Mouse (Mus musculus): Measurements from ENCODE around the gene Rnf186. TPM values are rescaled to one million over a fixed set of nuclear protein-coding genes. Genes with fewer than 3 reads are reported as not detected.

Rnf186 gene
- polyA plus RNA-seq, 1 experiment from 2014 or later = not detected

- no peaks in the 10 kb centered on the region for H3K27me3 ChIP-seq (ENCODE audit: control insufficient read depth, insufficient read depth, low read length)
- no peaks in the 10 kb centered on the region for H3K4me1 ChIP-seq (ENCODE audit: control insufficient read depth, insufficient read depth, low read length)
- H3K4me3 ChIP-seq (ENCODE audit: low read depth, low read length) = no peak overlapping the region
- H3K27ac ChIP-seq (ENCODE audit: low read depth, low read length) = no peak overlapping the region
- H3K36me3 ChIP-seq (ENCODE audit: control insufficient read depth, insufficient read depth, low read length) = no peaks in the 10 kb centered on the region
- no peaks in the 10 kb centered on the region for H3K9me3 ChIP-seq (ENCODE audit: control insufficient read depth, low read length)
- WGBS = 76% methylated on average over 5 of the region's 5 CpGs
- H3K9ac ChIP-seq (ENCODE audit: low read length) = no peak overlapping the region
- ATAC-seq (ENCODE audit: low FRiP score) = no peak
- no peak for DNase-seq (ENCODE audit: low spot score, missing footprints)
- no peak overlapping the region for H3K4me2 ChIP-seq
Measured at GRCm38 (mm10) chr4:138996410-138996809, 29.5 kb downstream of the Rnf186 start.

- ATAC-seq (ENCODE audit: low FRiP score) = no peak
- 88% methylated on average over 4 of the region's 4 CpGs for WGBS
- H3K9ac ChIP-seq (ENCODE audit: low read length) = no peak overlapping the region
- H3K27me3 ChIP-seq (ENCODE audit: control insufficient read depth, insufficient read depth, low read length) = no peaks in the 10 kb centered on the region
- H3K27ac ChIP-seq (ENCODE audit: low read depth, low read length) = no peak overlapping the region
- no peak overlapping the region for H3K4me2 ChIP-seq
- DNase-seq (ENCODE audit: low spot score, missing footprints) = no peak
- H3K36me3 ChIP-seq (ENCODE audit: control insufficient read depth, insufficient read depth, low read length) = no peaks in the 10 kb centered on the region
- H3K4me1 ChIP-seq (ENCODE audit: control insufficient read depth, insufficient read depth, low read length) = no peaks in the 10 kb centered on the region
- H3K9me3 ChIP-seq (ENCODE audit: control insufficient read depth, low read length) = no peaks in the 10 kb centered on the region
- H3K4me3 ChIP-seq (ENCODE audit: low read depth, low read length) = no peak overlapping the region
Measured at GRCm38 (mm10) chr4:138997121-138997520, 30.2 kb downstream of the Rnf186 start.

DNA sequence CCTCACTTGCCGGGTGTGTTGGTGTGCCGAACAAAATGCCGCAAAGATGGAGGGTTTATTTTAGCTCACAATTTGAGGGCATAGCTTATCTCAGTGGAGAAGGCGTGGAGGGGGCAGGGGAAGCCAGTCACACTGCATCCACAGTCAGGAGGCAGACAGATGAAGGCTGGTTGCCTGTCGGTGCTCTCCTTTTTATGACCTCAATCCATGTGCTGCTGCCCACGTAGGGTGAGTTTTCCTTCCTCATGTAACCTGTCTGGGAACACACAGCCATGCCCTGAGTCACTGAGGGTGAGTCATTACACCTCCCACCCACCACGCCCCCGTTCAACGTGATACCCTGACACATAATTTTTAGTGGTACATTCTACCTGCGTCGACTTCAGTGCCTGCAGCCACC, 31.7 kb downstream of the Rnf186 start:
- Histone ChIP-seq H3K9ac (ENCODE audit: low read length) (no peak overlapping the region), H3K4me3 (ENCODE audit: low read depth, low read length) (no peak overlapping the region), H3K9me3 (ENCODE audit: control insufficient read depth, low read length) (no peaks in the 10 kb centered on the region), H3K36me3 (ENCODE audit: control insufficient read depth, insufficient read depth, low read length) (no peaks in the 10 kb centered on the region), H3K4me1 (ENCODE audit: control insufficient read depth, insufficient read depth, low read length) (no peaks in the 10 kb centered on the region), H3K4me2 (no peak overlapping the region), H3K27me3 (ENCODE audit: control insufficient read depth, insufficient read depth, low read length) (no peaks in the 10 kb centered on the region), H3K27ac (ENCODE audit: low read depth, low read length) (no peak overlapping the region)
- no peak for ATAC-seq (ENCODE audit: low FRiP score)
- 88% methylated on average over 11 of the region's 11 CpGs for WGBS
- no peak for DNase-seq (ENCODE audit: low spot score, missing footprints)

GRCm38 (mm10) chr4:139001026-139001425, 34.1 kb downstream of the Rnf186 start:
- no peak overlapping the region for H3K9ac ChIP-seq (ENCODE audit: low read length)
- 54% methylated on average over 2 of the region's 2 CpGs for WGBS
- no peaks in the 10 kb centered on the region for H3K9me3 ChIP-seq (ENCODE audit: control insufficient read depth, low read length)
- no peak overlapping the region for H3K27ac ChIP-seq (ENCODE audit: low read depth, low read length)
- no peak overlapping the region for H3K4me3 ChIP-seq (ENCODE audit: low read depth, low read length)
- no peak overlapping the region for H3K4me2 ChIP-seq
- no peaks in the 10 kb centered on the region for H3K4me1 ChIP-seq (ENCODE audit: control insufficient read depth, insufficient read depth, low read length)
- ATAC-seq (ENCODE audit: low FRiP score) (no peak), DNase-seq (ENCODE audit: low spot score, missing footprints) (peak; percentile 69)
- no peaks in the 10 kb centered on the region for H3K27me3 ChIP-seq (ENCODE audit: control insufficient read depth, insufficient read depth, low read length)
- H3K36me3 ChIP-seq (ENCODE audit: control insufficient read depth, insufficient read depth, low read length) = no peaks in the 10 kb centered on the region

GRCm38 (mm10) chr4:139001433-139001832, 34.5 kb downstream of the Rnf186 start:
- 33% methylated on average over 6 of the region's 6 CpGs for WGBS
- no peak overlapping the region for H3K4me2 ChIP-seq
- H3K4me3 ChIP-seq (ENCODE audit: low read depth, low read length) = no peak overlapping the region
- H3K4me1 ChIP-seq (ENCODE audit: control insufficient read depth, insufficient read depth, low read length) = no peaks in the 10 kb centered on the region
- H3K9me3 ChIP-seq (ENCODE audit: control insufficient read depth, low read length) = no peaks in the 10 kb centered on the region
- ATAC-seq (ENCODE audit: low FRiP score) (no peak), DNase-seq (ENCODE audit: low spot score, missing footprints) (no peak)
- H3K27ac ChIP-seq (ENCODE audit: low read depth, low read length) = no peak overlapping the region
- H3K27me3 ChIP-seq (ENCODE audit: control insufficient read depth, insufficient read depth, low read length) = no peaks in the 10 kb centered on the region
- H3K9ac ChIP-seq (ENCODE audit: low read length) = no peak overlapping the region
- H3K36me3 ChIP-seq (ENCODE audit: control insufficient read depth, insufficient read depth, low read length) = no peaks in the 10 kb centered on the region

- Histone ChIP-seq H3K4me2 (no peak overlapping the region), H3K4me3 (ENCODE audit: low read depth, low read length) (no peak overlapping the region), H3K9me3 (ENCODE audit: control insufficient read depth, low read length) (no peaks in the 10 kb centered on the region), H3K9ac (ENCODE audit: low read length) (no peak overlapping the region), H3K27me3 (ENCODE audit: control insufficient read depth, insufficient read depth, low read length) (no peaks in the 10 kb centered on the region; the same call in 1 of the 2 replicates), H3K4me1 (ENCODE audit: control insufficient read depth, insufficient read depth, low read length) (no peaks in the 10 kb centered on the region), H3K36me3 (ENCODE audit: control insufficient read depth, insufficient read depth, low read length) (no peaks in the 10 kb centered on the region), H3K27ac (ENCODE audit: low read depth, low read length) (no peak overlapping the region)
- no peak for DNase-seq (ENCODE audit: low spot score, missing footprints)
- no peak for ATAC-seq (ENCODE audit: low FRiP score)
- 63% methylated on average over 8 of the region's 8 CpGs for WGBS
Measured at GRCm38 (mm10) chr4:139004067-139004466, 37.2 kb downstream of the Rnf186 start.

DNA sequence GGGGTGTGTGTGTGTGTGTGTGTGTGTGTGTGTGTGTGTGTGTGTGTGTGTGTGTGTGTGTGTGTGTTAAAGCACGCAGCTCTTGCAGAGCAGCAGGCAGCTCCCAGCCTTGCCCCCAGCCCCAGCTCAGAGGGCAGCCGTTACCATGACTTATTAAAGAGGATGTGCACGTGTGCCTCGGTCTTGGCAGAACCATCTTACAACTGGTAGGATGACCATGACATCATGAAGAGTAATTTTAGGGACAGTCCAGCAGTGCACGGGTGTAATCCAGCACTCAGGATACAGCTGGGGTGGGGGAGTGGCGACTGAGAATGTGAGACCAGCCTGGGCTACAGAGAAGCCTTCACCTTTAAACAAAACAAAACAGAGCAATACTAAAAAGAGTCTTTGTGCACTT, 38.3 kb downstream of the Rnf186 start:
- no peak for DNase-seq (ENCODE audit: low spot score, missing footprints)
- 68% methylated on average over 6 of the region's 6 CpGs for WGBS
- Histone ChIP-seq H3K4me2 (no peak overlapping the region), H3K4me3 (ENCODE audit: low read depth, low read length) (no peak overlapping the region), H3K9ac (ENCODE audit: low read length) (no peak overlapping the region), H3K9me3 (ENCODE audit: control insufficient read depth, low read length) (no peaks in the 10 kb centered on the region), H3K4me1 (ENCODE audit: control insufficient read depth, insufficient read depth, low read length) (no peaks in the 10 kb centered on the region), H3K27me3 (ENCODE audit: control insufficient read depth, insufficient read depth, low read length) (no peaks in the 10 kb centered on the region; the same call in 1 of the 2 replicates), H3K27ac (ENCODE audit: low read depth, low read length) (no peak overlapping the region), H3K36me3 (ENCODE audit: control insufficient read depth, insufficient read depth, low read length) (no peaks in the 10 kb centered on the region)
- ATAC-seq (ENCODE audit: low FRiP score) = no peak

DNA sequence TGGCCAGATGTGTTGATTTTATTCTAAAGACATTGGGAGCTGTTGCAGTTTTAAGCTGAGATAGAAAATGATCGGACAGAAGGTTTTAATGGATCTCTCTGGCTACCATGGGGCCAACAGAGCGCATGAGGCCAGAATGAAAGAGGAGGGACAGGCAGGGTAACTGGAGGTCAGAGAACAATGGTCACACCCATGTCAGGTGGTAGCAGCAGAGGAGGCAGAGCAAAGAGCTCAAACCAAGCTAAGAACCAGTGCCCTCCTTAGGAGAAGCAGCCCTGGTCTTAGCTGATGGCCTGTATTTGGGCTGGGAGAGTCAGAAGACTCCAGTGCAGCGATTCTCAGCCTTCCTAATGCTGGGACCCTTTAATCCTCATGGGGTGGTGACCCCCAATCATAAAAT, 40.4 kb downstream of the Rnf186 start:
- no peaks in the 10 kb centered on the region for H3K9me3 ChIP-seq (ENCODE audit: control insufficient read depth, low read length)
- WGBS = 83% methylated on average over 3 of the region's 3 CpGs
- H3K36me3 ChIP-seq (ENCODE audit: control insufficient read depth, insufficient read depth, low read length) = no peaks in the 10 kb centered on the region
- H3K9ac ChIP-seq (ENCODE audit: low read length) = no peak overlapping the region
- no peak for DNase-seq (ENCODE audit: low spot score, missing footprints)
- no peak overlapping the region for H3K4me2 ChIP-seq
- H3K4me3 ChIP-seq (ENCODE audit: low read depth, low read length) = no peak overlapping the region
- no peaks in the 10 kb centered on the region; the same call in 1 of the 2 replicates for H3K27me3 ChIP-seq (ENCODE audit: control insufficient read depth, insufficient read depth, low read length)
- H3K4me1 ChIP-seq (ENCODE audit: control insufficient read depth, insufficient read depth, low read length) = no peaks in the 10 kb centered on the region
- no peak overlapping the region for H3K27ac ChIP-seq (ENCODE audit: low read depth, low read length)
- no peak for ATAC-seq (ENCODE audit: low FRiP score)

DNA sequence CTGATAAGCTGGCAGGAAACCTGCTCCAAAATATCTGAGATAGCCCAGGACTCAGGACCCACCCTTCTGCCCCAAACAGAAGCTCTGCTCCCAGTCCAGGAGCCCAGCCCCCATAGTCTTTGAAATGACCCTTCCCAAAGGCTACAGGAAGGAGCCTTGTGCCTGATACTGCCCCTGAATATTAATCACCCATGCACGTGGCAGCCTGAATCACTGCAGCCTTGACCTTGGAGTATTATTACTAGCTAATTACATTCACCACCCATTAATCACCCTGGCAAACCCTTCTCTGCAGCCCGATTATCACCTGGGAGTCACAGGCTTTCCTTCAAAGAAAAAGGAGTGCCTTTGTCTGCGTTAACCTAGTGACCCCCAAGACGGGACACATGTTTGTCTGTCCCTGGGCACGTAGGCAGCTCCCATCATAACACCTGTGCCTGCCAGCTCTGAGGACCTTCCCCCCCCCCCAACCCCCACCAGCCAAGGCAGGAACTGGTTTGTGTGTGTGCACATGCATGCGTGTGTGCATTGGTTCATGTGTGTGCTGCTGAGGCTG, 41.1 kb downstream of the Rnf186 start:
- H3K9ac ChIP-seq (ENCODE audit: low read length) = no peak overlapping the region
- H3K4me2 ChIP-seq = no peak overlapping the region
- no peak overlapping the region for H3K27ac ChIP-seq (ENCODE audit: low read depth, low read length)
- WGBS = 73% methylated on average over 6 of the region's 6 CpGs
- H3K36me3 ChIP-seq (ENCODE audit: control insufficient read depth, insufficient read depth, low read length) = no peaks in the 10 kb centered on the region
- DNase-seq (ENCODE audit: low spot score, missing footprints) = no peak
- H3K9me3 ChIP-seq (ENCODE audit: control insufficient read depth, low read length) = no peaks in the 10 kb centered on the region
- H3K27me3 ChIP-seq (ENCODE audit: control insufficient read depth, insufficient read depth, low read length) = no peaks in the 10 kb centered on the region; the same call in 1 of the 2 replicates
- no peaks in the 10 kb centered on the region for H3K4me1 ChIP-seq (ENCODE audit: control insufficient read depth, insufficient read depth, low read length)
- H3K4me3 ChIP-seq (ENCODE audit: low read depth, low read length) = no peak overlapping the region
- ATAC-seq (ENCODE audit: low FRiP score) = no peak

All from midbrain, embryonic 11.5 days (tissue).